Mouse (Mus musculus) ES-Bruce4 (cell line): ENCODE data around the gene Pln. TPM values are rescaled to one million over a fixed set of nuclear protein-coding genes. Genes with fewer than 3 reads are reported as not detected.

ENCODE experiments used
- H3K27ac ChIP-seq: 2 replicates; pipeline ENCODE4 v1.5.1; 2012; ENCODE audit warnings: low read length, inconsistent platforms; ENCODE audit not compliant: insufficient read depth
- H3K27me3 ChIP-seq: 2 replicates; pipeline ENCODE4 v1.6.1; 2012; ENCODE audit warnings: mild to moderate bottlenecking, low read length, inconsistent platforms; ENCODE audit not compliant: control insufficient read depth, poor library complexity, insufficient read depth, severe bottlenecking
- H3K36me3 ChIP-seq: 2 replicates; pipeline ENCODE4 v1.6.1; 2012; ENCODE audit warnings: inconsistent platforms, mild to moderate bottlenecking, low read length, moderate library complexity; ENCODE audit not compliant: control insufficient read depth, poor library complexity, insufficient read depth, severe bottlenecking
- H3K4me1 ChIP-seq: one replicate; pipeline ENCODE4 v1.8.1; 2011; ENCODE audit warnings: low read length; ENCODE audit not compliant: control insufficient read depth, insufficient read depth
- H3K4me3 ChIP-seq: 2 replicates; pipeline ENCODE4 v1.5.1; 2011; ENCODE audit warnings: low read depth, mild to moderate bottlenecking, low read length
- H3K9ac ChIP-seq: 2 replicates; pipeline ENCODE4 v1.6.1; 2012; ENCODE audit warnings: low read depth, mild to moderate bottlenecking, inconsistent platforms; ENCODE audit not compliant: poor library complexity, severe bottlenecking
- H3K9me3 ChIP-seq: replicated peaks from 2 replicates; pipeline ENCODE4 v1.6.1; 2012; ENCODE audit warnings: mild to moderate bottlenecking, low read length, inconsistent platforms; ENCODE audit not compliant: control insufficient read depth, poor library complexity, insufficient read depth, severe bottlenecking
- CTCF ChIP-seq: IDR thresholded peaks from one replicate; pipeline ENCODE4 v1.8.1; 2011; ENCODE audit warnings: low read depth, low read length
- EP300 ChIP-seq: IDR thresholded peaks from 2 replicates; pipeline ENCODE4 v1.6.1; 2011; ENCODE audit warnings: low read depth, low read length; ENCODE audit not compliant: insufficient read depth
- POLR2A ChIP-seq: IDR thresholded peaks from one replicate; pipeline ENCODE4 v1.8.1; 2011; ENCODE audit warnings: low read length; ENCODE audit not compliant: insufficient read depth
- polyA plus RNA-seq: library from polyadenylated mRNA; stranded (reverse); fragments of >200 nt; gene quantifications from 2 replicates; pipeline ENCODE4 v1.2.4, GENCODE M21; 2011; ENCODE audit warnings: low read depth; ENCODE audit not compliant: missing spikeins, insufficient read depth, insufficient read length

The Pln gene
- polyA plus RNA-seq, 1 experiment, result not detected

DNA sequence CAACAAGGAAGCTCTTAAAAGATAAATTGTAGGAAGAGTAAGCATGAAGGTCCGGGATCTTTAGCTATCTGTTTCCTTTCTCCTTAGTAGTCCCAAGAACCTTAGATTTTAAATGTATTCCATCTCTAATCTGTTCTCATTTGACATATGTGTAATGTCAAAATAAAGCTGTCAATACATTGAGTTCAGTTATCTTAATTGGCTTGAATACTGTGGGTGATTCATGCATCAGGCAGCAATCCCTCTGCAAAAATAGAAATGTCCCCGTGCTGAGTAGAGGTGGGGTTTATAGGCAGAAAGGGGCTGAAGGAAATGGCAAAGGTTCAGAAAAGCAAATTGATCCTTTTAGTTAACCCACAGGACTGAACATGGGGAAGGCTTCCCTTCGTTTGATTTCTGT is 8.2 kb upstream of the Pln start:
- Histone ChIP-seq H3K9ac (no peak overlapping the region), H3K9me3 (no peaks in the 10 kb centered on the region), H3K27me3 (no peaks in the 10 kb centered on the region), H3K4me1 (no peaks in the 10 kb centered on the region), H3K27ac (no peak overlapping the region), H3K36me3 (no peaks in the 10 kb centered on the region), H3K4me3 (no peak overlapping the region)
- no peak for TF ChIP-seq POLR2A
- no peak for TF ChIP-seq CTCF
- no peak for TF ChIP-seq EP300

DNA sequence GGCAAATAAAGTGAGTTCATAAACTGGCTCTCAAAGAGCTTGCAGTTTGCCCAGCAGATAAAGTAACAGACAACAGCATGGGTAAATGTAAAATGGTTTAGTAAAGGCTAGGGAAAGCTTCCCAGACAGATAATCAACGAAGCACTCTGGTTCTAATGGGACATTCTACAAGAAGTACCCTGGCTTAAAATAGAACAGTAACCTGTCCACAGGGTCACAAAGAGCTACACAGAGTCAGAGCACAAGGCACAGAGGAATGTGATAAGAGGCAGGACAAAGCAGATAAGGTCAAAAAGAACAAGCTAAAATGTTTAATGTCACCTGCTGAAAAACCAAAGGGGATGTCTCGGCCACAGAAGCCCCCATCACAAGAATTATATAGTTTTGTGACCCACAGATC is 4.7 kb upstream of the Pln start:
- Histone ChIP-seq H3K27ac (no peak overlapping the region), H3K9ac (no peak overlapping the region), H3K4me1 (no peaks in the 10 kb centered on the region), H3K27me3 (no peaks in the 10 kb centered on the region), H3K36me3 (no peaks in the 10 kb centered on the region), H3K4me3 (no peak overlapping the region), H3K9me3 (no peaks in the 10 kb centered on the region)
- TF ChIP-seq POLR2A, result no peak
- TF ChIP-seq EP300, result no peak
- no peak for TF ChIP-seq CTCF

DNA sequence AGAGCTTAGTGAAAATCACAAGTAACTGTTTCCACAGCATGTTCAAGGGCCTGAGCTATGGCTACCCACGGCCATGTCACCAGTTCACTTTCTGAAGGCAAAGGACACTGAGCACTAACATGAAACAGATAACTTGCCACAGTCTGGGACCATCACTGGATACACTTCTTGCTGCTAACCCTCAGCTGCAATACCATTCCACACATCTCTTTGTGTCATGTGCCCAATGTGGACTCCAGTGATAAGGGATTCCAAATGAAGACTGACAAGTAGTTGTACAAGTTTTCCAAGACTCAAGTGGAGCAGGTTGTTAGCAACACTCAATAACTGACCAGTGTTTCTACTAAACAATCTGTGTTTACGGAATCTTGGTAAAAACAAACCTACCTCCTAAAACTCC is 2.2 kb upstream of the Pln start:
- H3K36me3 ChIP-seq, result no peaks in the 10 kb centered on the region
- H3K4me3 ChIP-seq, result no peak overlapping the region
- H3K27ac ChIP-seq, result no peak overlapping the region
- TF ChIP-seq POLR2A (no peak), EP300 (no peak), CTCF (no peak)
- H3K9me3 ChIP-seq, result no peaks in the 10 kb centered on the region
- H3K9ac ChIP-seq, result no peak overlapping the region
- no peaks in the 10 kb centered on the region for H3K27me3 ChIP-seq
- no peaks in the 10 kb centered on the region for H3K4me1 ChIP-seq

DNA sequence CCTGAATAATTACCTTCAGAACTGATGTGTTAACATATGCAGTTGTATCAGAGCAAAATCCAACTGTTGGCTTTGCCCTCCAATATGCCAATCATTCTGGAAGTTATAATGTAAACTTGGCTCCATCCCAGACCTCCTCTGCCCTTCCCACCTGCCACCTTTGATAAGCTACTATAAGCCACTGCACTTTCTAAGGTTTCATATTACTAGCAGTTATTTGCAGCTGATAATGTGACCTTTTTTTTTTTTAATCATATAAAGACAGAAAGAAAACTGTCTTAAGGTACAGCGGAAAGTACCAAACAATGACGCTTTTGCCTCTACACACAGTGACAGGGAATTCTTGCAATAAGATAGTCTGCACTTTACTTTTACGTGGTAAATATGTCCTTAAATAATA is 1.5 kb upstream of the Pln start:
- Histone ChIP-seq H3K9ac (no peak overlapping the region), H3K27me3 (no peaks in the 10 kb centered on the region), H3K27ac (no peak overlapping the region), H3K4me1 (no peaks in the 10 kb centered on the region), H3K36me3 (no peaks in the 10 kb centered on the region), H3K4me3 (no peak overlapping the region), H3K9me3 (no peaks in the 10 kb centered on the region)
- TF ChIP-seq EP300 (no peak), POLR2A (no peak), CTCF (no peak)

DNA sequence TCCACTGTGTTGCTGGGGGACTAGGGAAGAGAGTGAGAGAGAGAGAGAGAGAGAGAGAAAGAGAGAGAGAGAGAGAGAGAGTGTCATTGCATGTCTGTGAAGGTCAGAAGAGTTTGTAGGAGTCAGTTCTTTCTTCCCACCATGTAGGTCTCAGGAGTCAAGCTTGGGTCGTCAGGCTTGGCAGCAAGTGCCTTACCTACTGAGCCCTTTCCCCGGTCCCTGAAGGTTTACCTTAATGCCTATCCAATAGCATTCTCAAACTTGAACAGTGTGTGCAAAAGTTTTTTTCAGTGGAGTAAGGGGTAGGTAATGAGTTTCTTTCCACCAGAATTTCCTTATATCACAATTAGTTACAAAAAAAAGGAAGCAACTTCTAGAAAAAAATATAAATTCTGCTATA is 1.6 kb downstream of the Pln start:
- H3K4me3 ChIP-seq, result no peak overlapping the region
- no peaks in the 10 kb centered on the region for H3K36me3 ChIP-seq
- H3K27me3 ChIP-seq, result no peaks in the 10 kb centered on the region
- TF ChIP-seq POLR2A (no peak), CTCF (no peak), EP300 (no peak)
- H3K27ac ChIP-seq, result no peak overlapping the region
- H3K9ac ChIP-seq, result no peak overlapping the region
- no peaks in the 10 kb centered on the region for H3K9me3 ChIP-seq
- H3K4me1 ChIP-seq, result no peaks in the 10 kb centered on the region

DNA sequence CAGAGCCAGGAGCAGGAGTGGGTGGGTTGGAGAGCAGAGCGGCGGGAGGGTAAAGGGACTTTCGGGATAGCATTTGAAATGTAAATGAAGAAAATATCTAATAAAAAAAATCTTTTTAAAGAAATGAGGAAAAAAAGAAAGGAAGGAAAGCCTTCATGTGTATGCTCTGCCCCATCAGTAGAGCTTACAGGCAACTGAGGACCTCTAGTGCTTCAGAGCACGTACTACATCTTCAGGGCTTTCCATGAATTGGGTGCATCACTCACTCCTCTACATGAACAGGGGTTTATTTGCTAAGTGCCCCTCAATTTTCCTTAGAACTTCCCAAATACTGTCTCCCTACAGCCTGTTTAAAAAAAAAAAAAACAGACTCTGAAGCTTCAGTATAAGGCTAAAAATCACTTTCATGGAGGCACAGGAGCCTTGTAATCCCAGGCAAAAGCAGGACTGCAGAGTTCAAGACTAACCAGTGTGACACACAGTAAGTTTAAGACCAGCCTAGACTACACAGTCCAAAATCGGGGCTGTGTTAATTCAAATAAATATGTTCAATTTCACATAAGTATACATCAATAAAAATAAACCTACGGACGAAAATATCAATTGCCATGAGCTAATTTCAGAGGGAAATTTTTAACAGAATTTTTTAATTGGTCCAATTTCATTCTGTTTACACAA is 4.0 kb downstream of the Pln start:
- Histone ChIP-seq H3K27me3 (no peaks in the 10 kb centered on the region), H3K36me3 (no peaks in the 10 kb centered on the region), H3K4me1 (no peaks in the 10 kb centered on the region), H3K4me3 (no peak overlapping the region), H3K9me3 (no peaks in the 10 kb centered on the region), H3K9ac (no peak overlapping the region), H3K27ac (no peak overlapping the region)
- TF ChIP-seq CTCF (peak; percentile 27), EP300 (no peak)
